Comparison of ENCODE assay signal across 16 mouse cellular contexts in genomic region chr4:125450602-125451321, GRCm38 (mm10). TPM values are rescaled to one million over a fixed set of nuclear protein-coding genes. Genes with fewer than 3 reads are reported as not detected.
DNase-seq lines count a peak whose midpoint lies in the region; ATAC-seq lines count a peak whose summit lies in the region.
"Had no signal": no experiment of that assay in that cellular context is flagged by ENCODE, and none has a peak within 500 bp of the region (broad histone marks: within the 10 kb centered on the region; RNA-seq: fewer than 3 reads in every experiment).

No protein-coding gene starts in this region.

- peaks cover 26% of the 10 kb centered on the region for H3K4me1 ChIP-seq in heart, embryonic 13.5 days
- peaks cover 34% of the 10 kb centered on the region for H3K4me1 ChIP-seq in heart, embryonic 10.5 days
- no peaks in the 10 kb centered on the region for H3K4me1 ChIP-seq in hindbrain, embryonic 11.5 days (replicated peaks; ENCODE audit: control insufficient read depth, insufficient read depth, low read length)
- peaks cover 8% of the 10 kb centered on the region for H3K4me1 ChIP-seq in midbrain, embryonic 11.5 days (ENCODE audit: control insufficient read depth, insufficient read depth, low read length)
- H3K4me1 ChIP-seq in neural tube, embryonic 15.5 days = peaks cover 14% of the 10 kb centered on the region

- DNase-seq in heart, embryonic 10.5 days (ENCODE audit: low spot score) = no peak
- DNase-seq in hindbrain, embryonic 11.5 days (ENCODE audit: low spot score) = peak; percentile 58
- peak; percentile 85 for DNase-seq in midbrain, embryonic 11.5 days (ENCODE audit: low spot score, missing footprints)
- no peak for DNase-seq in lung, postnatal 25 days (ENCODE audit: low spot score)
- DNase-seq in cerebellum, postnatal 14 days = no peak
- no peak for DNase-seq in left cerebral cortex, adult 11 months (ENCODE audit: low spot score)
- DNase-seq: B cell, adult 2 months; cerebellum, adult 11 months; kidney, adult 2 months; lung, postnatal 14 days; right cerebral cortex, postnatal 4 days; thymus, adult 2 months had no signal

- H3K4me2 ChIP-seq in heart, embryonic 13.5 days = no peak overlapping the region
- no peak overlapping the region for H3K4me2 ChIP-seq in hindbrain, embryonic 11.5 days (replicated peaks; ENCODE audit: low read depth, low read length)
- H3K4me2 ChIP-seq in midbrain, embryonic 11.5 days = no peak overlapping the region
- no peak overlapping the region for H3K4me2 ChIP-seq in neural tube, embryonic 15.5 days
- H3K4me2 ChIP-seq: heart, embryonic 15.5 days had no signal

- no peaks in the 10 kb centered on the region for H3K36me3 ChIP-seq in heart, embryonic 13.5 days
- no peaks in the 10 kb centered on the region for H3K36me3 ChIP-seq in heart, embryonic 10.5 days
- H3K36me3 ChIP-seq in hindbrain, embryonic 11.5 days (ENCODE audit: control insufficient read depth, insufficient read depth, low read length) = no peaks in the 10 kb centered on the region
- no peaks in the 10 kb centered on the region for H3K36me3 ChIP-seq in midbrain, embryonic 11.5 days (ENCODE audit: control insufficient read depth, insufficient read depth, low read length)
- no peaks in the 10 kb centered on the region for H3K36me3 ChIP-seq in neural tube, embryonic 15.5 days
- H3K36me3 ChIP-seq: heart, embryonic 15.5 days had no signal

- peak overlapping the region; percentile 56; the same call in 1 of the 2 replicates for H3K27ac ChIP-seq in heart, embryonic 13.5 days (replicated peaks)
- no peak overlapping the region for H3K27ac ChIP-seq in heart, embryonic 10.5 days
- 0 out of 2 replicates have a peak overlapping the region, but pooled peaks have one; percentile 39 for H3K27ac ChIP-seq in hindbrain, embryonic 11.5 days (ENCODE audit: low read depth, low read length)
- H3K27ac ChIP-seq in midbrain, embryonic 11.5 days (ENCODE audit: low read depth, low read length) = peak overlapping the region; percentile 4
- 0 out of 2 replicates have a peak overlapping the region, but pooled peaks have one; percentile 23 for H3K27ac ChIP-seq in neural tube, embryonic 15.5 days (replicated peaks)
- H3K27ac ChIP-seq: heart, embryonic 15.5 days had no signal

- 28% methylated on average over 7 of the region's 7 CpGs for WGBS in heart, embryonic 13.5 days
- WGBS in heart, embryonic 10.5 days = 36% methylated on average over 7 of the region's 7 CpGs
- 52% methylated on average over 7 of the region's 7 CpGs for WGBS in hindbrain, embryonic 11.5 days
- 44% methylated on average over 7 of the region's 7 CpGs for WGBS in midbrain, embryonic 11.5 days
- 39% methylated on average over 7 of the region's 7 CpGs for WGBS in neural tube, embryonic 15.5 days

- no peak overlapping the region for H3K4me3 ChIP-seq in heart, embryonic 13.5 days
- no peak overlapping the region for H3K4me3 ChIP-seq in heart, embryonic 10.5 days
- H3K4me3 ChIP-seq in hindbrain, embryonic 11.5 days (ENCODE audit: low read depth, low read length) = no peak overlapping the region
- no peak overlapping the region for H3K4me3 ChIP-seq in midbrain, embryonic 11.5 days (ENCODE audit: low read depth, low read length)
- no peak overlapping the region for H3K4me3 ChIP-seq in neural tube, embryonic 15.5 days (replicated peaks)
- H3K4me3 ChIP-seq: heart, embryonic 15.5 days had no signal

- H3K9ac ChIP-seq in heart, embryonic 13.5 days = no peak overlapping the region
- H3K9ac ChIP-seq in hindbrain, embryonic 11.5 days (ENCODE audit: low read depth, low read length) = no peak overlapping the region
- no peak overlapping the region for H3K9ac ChIP-seq in midbrain, embryonic 11.5 days (ENCODE audit: low read length)
- no peak overlapping the region for H3K9ac ChIP-seq in neural tube, embryonic 15.5 days (replicated peaks)
- H3K9ac ChIP-seq: heart, embryonic 15.5 days had no signal

- ATAC-seq in heart, embryonic 13.5 days (ENCODE audit: extremely low read depth, insufficient number of reproducible peaks, low FRiP score, low TSS enrichment) = no peak
- ATAC-seq in hindbrain, embryonic 11.5 days (ENCODE audit: low FRiP score) = peak; percentile 75
- ATAC-seq in midbrain, embryonic 11.5 days (ENCODE audit: low FRiP score) = peak; percentile 67; the same call in 1 of the 2 replicates
- no peak for ATAC-seq in neural tube, embryonic 15.5 days (ENCODE audit: low FRiP score)

- H3K27me3 ChIP-seq in heart, embryonic 13.5 days (replicated peaks) = peaks cover 36% of the 10 kb centered on the region
- peaks cover 33% of the 10 kb centered on the region; the same call in 1 of the 2 replicates for H3K27me3 ChIP-seq in heart, embryonic 10.5 days (ENCODE audit: insufficient read depth, poor library complexity, severe bottlenecking)
- H3K27me3 ChIP-seq in hindbrain, embryonic 11.5 days (ENCODE audit: control insufficient read depth, insufficient read depth, low read length) = no peaks in the 10 kb centered on the region
- no peaks in the 10 kb centered on the region; the same call in 1 of the 2 replicates for H3K27me3 ChIP-seq in midbrain, embryonic 11.5 days (ENCODE audit: control insufficient read depth, insufficient read depth, low read length)
- H3K27me3 ChIP-seq in neural tube, embryonic 15.5 days (replicated peaks) = 0 out of 2 replicates have a peak, but pooled peaks cover 4% of the 10 kb centered on the region

- H3K9me3 ChIP-seq in heart, embryonic 13.5 days = no peaks in the 10 kb centered on the region
- no peaks in the 10 kb centered on the region for H3K9me3 ChIP-seq in heart, embryonic 10.5 days
- H3K9me3 ChIP-seq in hindbrain, embryonic 11.5 days (ENCODE audit: control insufficient read depth, low read length) = no peaks in the 10 kb centered on the region
- H3K9me3 ChIP-seq in midbrain, embryonic 11.5 days (ENCODE audit: control insufficient read depth, low read length) = no peaks in the 10 kb centered on the region
- H3K9me3 ChIP-seq in neural tube, embryonic 15.5 days (replicated peaks) = no peaks in the 10 kb centered on the region
- H3K9me3 ChIP-seq: heart, embryonic 15.5 days had no signal

RNA-seq across cellular contexts. Expression of gene Grik3, which starts 39.7 kb away (rescaled TPM):
- polyA plus RNA-seq in heart, embryonic 13.5 days (2015; fragmentation: Nextera tagmentation; extraction: Ambion mirVana) = 0.13 and 0.31 TPM in 2 replicates
- polyA plus RNA-seq in heart, embryonic 10.5 days (2016; fragmentation: Nextera tagmentation; extraction: Ambion mirVana) = 0.12 and 0.15 TPM in 2 replicates
- polyA plus RNA-seq in hindbrain, embryonic 11.5 days (2014; fragmentation: Nextera tagmentation; extraction: Ambion mirVana) = 2.1 and 2.9 TPM in 2 replicates
- polyA plus RNA-seq in midbrain, embryonic 11.5 days (2014; fragmentation: Nextera tagmentation; extraction: Ambion mirVana) = 0.60 and 0.62 TPM in 2 replicates
- 4.0 and 4.4 TPM in 2 replicates for polyA plus RNA-seq in neural tube, embryonic 15.5 days (2015; fragmentation: Nextera tagmentation; extraction: Ambion mirVana)
- polyA plus RNA-seq: liver, embryonic 16.5 days had no signal

Comparison
In these comparisons a context has a peak if more than half of its experiments do, and no peak if none do; other contexts are left out.
1. ATAC-seq: peak in hindbrain, embryonic 11.5 days (single experiment) and midbrain, embryonic 11.5 days (single experiment); none in heart, embryonic 13.5 days (single experiment) and neural tube, embryonic 15.5 days (single experiment).
2. DNase-seq: peak in hindbrain, embryonic 11.5 days (single experiment) and midbrain, embryonic 11.5 days (single experiment); none in heart, embryonic 10.5 days (single experiment), lung, postnatal 25 days (single experiment), cerebellum, postnatal 14 days (0 of 2) and left cerebral cortex, adult 11 months (single experiment).